Mouse (Mus musculus) brain, embryonic 14.5 days (tissue): ENCODE measurements around the gene Sytl1. TPM values are rescaled to one million over a fixed set of nuclear protein-coding genes. Genes with fewer than 3 reads are reported as not detected.

Experiments used
- DNase-seq: peaks from one replicate; pipeline ENCODE4 v3.0.0-alpha.2; 2011; ENCODE audit warnings: low read depth
- CTCF ChIP-seq: fragments of 200-500 bp; IDR thresholded peaks from 2 replicates; pipeline ENCODE4 v1.5.1; 2012; ENCODE audit warnings: inconsistent platforms, mild to moderate bottlenecking, moderate library complexity, borderline replicate concordance; ENCODE audit not compliant: insufficient read depth, insufficient read length; ENCODE audit errors: extremely low read depth
- POLR2A ChIP-seq: fragments of 200-500 bp; IDR thresholded peaks from 2 replicates; pipeline ENCODE4 v1.6.1; 2012; ENCODE audit warnings: mild to moderate bottlenecking, inconsistent platforms, borderline replicate concordance; ENCODE audit not compliant: poor library complexity, insufficient read depth, insufficient read length, severe bottlenecking; ENCODE audit errors: extremely low read depth
- polyA plus RNA-seq: library from polyadenylated mRNA; depleted of rRNA; stranded (reverse); fragments of >200 nt; gene quantifications from 2 replicates; pipeline ENCODE4 v1.2.3, GENCODE M21; 2012

Gene Sytl1
- polyA plus RNA-seq, 1 experiment, result 1.5 TPM

DNA sequence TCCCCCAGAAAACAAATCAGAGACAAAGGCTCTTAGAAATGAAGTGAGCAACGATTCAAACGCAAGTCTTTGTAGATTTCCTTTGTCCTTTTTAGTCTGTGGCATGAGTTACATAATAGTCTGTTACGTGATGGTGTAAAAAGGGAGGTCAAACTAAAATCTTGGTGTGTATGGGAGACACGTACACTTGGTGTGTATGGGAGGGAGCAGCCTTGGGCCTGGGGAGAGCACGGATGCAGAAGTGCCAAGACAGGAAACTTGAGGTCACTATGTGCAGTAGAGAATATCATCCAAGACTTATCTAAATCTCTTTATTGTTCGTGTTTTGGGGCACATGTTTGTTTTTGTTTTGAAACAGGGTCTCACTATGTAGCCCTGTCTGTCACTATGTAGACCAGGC lies 15.2 kb upstream of the Sytl1 start:
- TF ChIP-seq POLR2A (no peak), CTCF (no peak)
- no peak for DNase-seq

DNA sequence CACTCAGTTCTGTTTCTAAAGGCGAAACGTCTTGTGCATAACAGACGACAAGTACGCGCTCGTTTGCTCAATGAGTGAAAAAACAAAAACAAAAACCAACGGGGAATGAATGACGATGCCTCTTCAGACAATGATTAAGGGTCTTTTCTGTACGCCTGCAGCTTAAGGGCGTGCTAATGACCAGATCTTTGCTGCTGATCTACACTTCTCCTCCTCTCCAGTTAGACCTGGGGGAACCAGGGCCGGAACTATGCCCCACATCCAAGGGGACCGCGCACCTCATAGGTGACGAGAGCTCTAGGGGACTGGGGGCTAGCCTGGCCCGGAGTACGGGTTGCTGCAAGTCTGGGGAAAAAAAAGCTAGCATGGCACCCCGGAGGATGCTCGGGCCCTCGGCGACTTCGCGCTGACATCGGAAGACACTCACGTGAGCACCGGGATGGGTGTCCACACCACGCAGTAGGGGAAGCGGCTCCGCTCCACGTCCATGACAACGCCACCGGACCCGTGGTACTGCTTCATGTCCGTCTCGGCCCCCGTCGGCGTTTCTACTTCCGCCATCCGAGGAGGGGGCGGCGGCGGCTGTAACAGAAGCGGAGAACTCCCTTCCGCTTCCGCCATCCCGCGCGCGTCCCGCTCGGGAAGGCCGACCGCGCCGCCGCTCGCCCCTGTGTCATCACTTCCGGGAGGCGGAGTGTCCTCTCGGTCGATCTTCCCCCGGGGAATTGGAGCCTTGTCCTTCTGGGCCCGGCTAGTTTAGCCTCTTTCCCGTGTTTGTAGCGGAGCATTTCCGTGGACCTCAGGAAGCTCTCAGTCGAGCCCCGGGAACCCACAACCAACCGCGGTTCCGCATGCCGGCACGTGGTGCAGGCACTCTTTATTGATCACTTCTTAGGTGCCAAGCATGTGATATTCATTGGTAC lies 14.5 kb upstream of the Sytl1 start, which contains the start of gene Tmem222:
TSS of gene Tmem222 (minus strand) at position 689 of the 923 bp plus-strand sequence.
- peak; percentile 75 for TF ChIP-seq POLR2A
- TF ChIP-seq CTCF, result no peak
- DNase-seq, result peak; percentile 98

DNA sequence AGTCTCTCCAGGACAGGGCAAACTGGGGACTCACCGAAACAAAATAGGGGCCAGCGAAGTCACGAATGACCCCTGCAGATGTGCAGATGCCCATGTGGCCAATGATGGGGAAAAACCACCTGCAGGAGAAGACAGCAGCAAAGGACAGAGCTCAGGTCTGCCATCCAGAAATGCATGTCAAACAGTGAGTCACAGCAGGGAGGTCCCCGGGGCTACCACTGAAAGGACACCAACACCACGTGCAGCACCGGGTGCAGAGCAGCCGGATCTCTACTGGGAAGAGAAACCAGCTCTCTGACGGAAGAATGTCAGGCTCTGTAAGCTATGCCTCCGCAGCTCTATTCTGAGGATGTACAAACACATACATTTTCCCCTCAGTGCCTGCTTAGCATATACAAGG lies 8.0 kb upstream of the Sytl1 start:
- no peak for TF ChIP-seq CTCF
- no peak for TF ChIP-seq POLR2A
- DNase-seq, result no peak

DNA sequence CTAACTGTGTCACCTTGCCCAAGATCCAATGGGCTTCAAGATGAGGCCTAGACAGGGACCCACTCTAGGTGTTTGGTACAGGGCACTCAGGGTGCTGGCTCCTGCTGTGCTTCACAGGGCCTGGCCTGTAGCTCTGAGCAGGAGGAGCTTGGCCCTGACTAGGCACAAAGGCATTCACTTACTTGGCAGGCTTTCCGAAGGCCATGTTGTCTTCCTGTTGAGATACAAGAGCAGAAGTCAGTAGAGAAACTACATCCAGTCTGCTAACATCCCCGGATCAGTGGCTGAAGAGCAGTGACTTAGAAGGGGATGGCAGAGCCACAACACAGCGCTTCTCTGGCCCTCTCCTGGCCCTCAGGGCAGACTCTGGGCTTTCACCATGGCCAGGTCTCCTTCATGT lies 6.7 kb upstream of the Sytl1 start:
- no peak for TF ChIP-seq POLR2A
- DNase-seq, result no peak

DNA sequence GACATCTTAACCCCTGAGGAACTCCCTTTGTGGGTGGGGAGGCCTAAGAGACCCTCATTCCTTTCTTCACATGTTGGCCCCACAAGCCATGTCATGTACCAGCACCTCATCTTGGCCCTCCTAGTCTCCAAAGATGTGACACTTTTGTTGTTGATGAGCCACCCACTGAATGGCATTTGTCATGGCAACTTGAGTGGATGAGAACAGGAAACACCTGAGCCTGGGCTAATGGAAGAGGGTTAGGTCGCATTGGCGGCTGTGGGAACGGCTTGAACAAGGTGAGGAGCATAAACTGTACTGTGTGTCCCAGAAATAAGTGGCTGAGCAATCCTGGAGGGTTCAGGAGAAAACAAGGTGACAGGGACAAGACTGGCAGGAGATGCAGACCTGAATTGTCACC lies 6.0 kb upstream of the Sytl1 start:
- TF ChIP-seq CTCF (no peak), POLR2A (no peak)
- DNase-seq, result no peak

DNA sequence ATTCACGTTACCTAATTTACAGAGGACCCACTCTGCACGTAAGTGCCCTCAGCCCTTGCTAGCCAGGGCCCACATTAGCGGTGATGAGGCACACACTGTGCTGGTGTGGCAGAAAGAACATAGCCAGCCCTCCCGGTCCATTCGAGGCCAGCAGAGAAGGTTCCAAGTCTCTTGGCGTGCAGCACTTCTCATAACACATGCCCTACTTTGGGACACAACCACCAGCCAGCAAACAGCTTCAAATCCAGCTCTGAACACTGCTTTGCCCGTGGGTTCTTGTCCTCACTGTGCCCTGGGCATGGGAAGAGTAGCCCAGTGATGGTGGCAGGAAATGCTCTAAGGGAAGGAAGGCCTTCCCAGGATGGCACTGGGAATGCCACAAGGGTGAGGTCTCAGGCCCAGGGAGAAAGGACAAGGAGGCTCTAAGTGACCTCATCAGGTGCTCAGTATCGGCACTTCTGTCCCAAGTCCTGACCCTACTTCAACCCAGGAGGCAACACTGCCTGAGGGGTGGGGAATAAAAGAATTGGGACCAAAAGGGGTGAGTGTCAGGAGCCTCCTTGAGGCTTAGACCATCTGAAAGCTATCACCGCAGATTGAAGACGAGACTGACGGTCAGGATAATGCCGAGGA lies 3.5 kb upstream of the Sytl1 start:
- TF ChIP-seq CTCF (no peak), POLR2A (no peak)
- DNase-seq, result no peak

DNA sequence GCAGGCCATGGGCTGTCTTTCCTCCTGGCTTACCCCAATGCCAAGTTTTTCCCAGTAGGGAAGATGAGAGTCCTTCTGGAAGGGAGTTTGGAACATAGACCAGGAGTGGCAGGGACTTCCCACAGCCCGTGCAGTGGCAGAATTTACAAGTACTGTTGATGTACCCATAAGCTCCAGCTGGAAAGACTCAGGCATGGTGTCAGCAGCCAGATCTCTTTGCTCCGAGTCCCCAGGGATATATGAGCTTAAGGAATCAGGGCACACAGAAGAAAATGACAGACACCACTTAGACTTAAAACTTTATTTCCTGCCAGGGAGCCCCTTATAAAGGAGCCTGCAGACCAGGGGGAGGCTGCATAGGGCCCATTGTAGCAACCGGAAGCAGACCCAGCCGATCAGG lies 2.8 kb upstream of the Sytl1 start:
- no peak for DNase-seq
- TF ChIP-seq POLR2A (no peak), CTCF (no peak)

DNA sequence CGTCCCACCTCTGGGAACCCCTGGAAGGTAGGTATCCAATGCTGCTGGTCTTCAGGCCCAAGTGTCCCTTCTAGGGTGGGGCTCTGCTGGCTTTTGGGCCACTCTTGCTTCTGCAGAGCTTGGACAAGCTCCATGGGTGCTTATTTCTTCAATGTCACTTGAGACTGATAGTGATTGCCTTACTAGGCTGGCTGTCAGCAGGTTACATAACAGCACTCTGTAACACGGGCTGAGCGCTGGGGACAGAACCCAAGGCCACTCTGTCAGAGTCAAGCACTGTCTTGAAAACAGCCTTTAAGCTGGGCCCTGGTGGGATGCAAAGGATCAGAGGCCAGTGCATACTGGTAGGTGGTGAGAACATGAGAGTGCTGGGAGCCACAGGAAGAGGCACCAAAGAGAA lies 2.4 kb upstream of the Sytl1 start:
- DNase-seq, result no peak
- TF ChIP-seq POLR2A, result no peak
- no peak for TF ChIP-seq CTCF

DNA sequence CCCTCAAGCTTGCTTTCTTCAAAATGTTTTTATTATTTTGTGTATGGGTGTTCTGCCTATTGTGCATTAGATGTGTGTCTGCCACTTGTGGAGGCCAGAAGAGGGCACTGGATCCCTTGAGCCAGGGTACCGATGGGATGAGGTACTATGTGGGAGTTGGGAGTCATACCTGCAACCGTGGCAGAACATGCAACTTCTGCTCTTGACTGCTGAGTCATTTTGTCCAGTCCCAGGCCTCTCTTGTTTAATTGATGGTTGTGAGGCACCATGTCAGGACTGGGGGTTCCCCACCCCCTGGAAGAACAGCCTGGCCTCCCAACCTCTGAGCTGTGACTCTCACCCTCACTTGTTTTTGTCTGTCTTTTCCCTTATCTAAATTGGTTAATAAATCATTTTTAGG lies 1.6 kb upstream of the Sytl1 start:
- no peak for TF ChIP-seq CTCF
- no peak for TF ChIP-seq POLR2A
- DNase-seq, result no peak

DNA sequence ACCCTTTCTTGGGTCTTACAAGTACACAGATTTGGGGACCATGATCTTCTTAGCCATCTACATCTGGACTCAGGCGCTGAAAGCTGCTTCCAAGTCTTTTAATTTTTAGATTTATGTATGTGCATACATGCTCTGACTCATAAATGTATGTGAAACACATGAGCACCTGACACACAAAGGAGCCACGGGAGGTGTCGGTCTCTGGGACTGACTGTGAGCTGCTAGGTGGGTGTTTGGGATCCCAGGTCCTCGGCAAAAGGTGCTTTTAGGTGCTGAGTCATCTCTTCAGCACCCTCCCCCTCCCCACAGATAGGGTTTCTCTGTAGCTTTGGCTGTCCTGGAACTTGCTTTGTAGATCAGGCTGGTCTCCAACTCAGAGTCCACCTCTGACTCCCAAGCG lies 843 bp upstream of the Sytl1 start:
- DNase-seq, result no peak
- no peak for TF ChIP-seq POLR2A
- TF ChIP-seq CTCF, result no peak

DNA sequence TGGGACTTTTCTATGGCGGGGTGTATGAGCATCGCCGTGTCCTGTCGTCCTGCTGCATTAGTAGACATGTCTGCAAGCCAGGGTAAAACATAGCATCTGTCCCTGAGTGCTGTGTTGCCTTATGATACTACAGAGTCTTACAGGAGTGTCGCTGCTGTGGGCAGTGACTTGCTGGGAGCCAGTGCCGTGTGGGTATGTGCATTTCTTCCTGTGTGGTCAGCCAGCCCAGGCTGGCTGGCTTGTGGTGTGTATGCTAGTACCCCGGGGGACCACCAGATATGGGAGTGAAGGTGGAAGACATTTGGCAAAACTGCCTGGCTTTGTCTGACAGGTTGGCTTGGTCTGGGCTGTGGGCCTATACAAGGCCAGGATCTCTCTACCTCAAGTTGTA lies 543 bp downstream of the Sytl1 start:
- TF ChIP-seq CTCF (no peak), POLR2A (no peak)
- DNase-seq, result no peak

DNA sequence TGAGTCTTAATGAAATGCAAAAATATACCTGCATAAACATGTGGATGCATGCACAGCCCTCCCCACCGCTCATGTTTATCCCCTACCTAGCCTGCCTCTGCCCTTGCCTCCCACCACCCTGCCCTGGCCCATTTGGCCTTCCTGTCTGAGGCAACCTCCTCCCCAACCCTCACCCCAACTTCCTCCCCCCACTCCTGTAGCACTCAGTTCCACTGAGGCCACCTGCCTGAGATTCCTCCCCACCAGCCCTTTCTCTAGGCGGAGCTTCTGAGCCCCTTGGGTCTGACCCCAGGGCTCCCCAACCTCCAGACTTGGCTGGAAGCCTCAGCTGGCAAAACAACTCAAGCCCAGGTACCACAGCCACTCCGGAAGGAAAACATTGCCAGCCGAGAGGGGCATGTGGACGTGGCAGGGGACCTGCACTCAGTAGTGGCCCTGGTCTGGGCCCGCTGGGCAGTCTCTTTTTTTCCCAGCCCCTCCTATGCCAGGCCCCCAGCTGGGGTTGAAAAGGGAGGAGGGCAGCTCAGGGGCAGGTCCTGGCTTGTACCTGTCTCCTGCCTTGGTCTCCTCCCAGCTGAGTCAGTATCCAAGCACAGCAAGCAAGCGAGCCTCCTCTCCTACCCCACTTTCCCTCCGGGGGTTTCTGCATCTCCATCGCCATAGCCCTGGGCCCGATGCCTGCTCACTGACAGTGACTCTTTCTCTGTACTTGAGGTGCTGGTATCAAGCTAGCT lies 1.1 kb downstream of the Sytl1 start:
- DNase-seq, result no peak

More for the DNA sequence above, 1.1 kb downstream of the Sytl1 start:
- no peak for TF ChIP-seq CTCF
- no peak for TF ChIP-seq POLR2A
